Mouse (Mus musculus): ENCODE data around the gene Gdap1l1.

- TF ChIP-seq POLR2A (IDR thresholded peaks at IDR 0.05; ENCODE audit: insufficient read depth, low read depth, low read length) (no peak), CTCF (IDR thresholded peaks at IDR 0.05) (no peak), EP300 (IDR thresholded peaks at IDR 0.05; ENCODE audit: insufficient read depth, low read depth, low read length) (no peak)
Measured at GRCm38 (mm10) chr2:163431289-163431688, 7.0 kb upstream of the Gdap1l1 start.

Measured in heart, adult 2 months (tissue).